Mouse (Mus musculus) stomach, postnatal 0 days (tissue): ENCODE measurements around the gene Atp6v1a.

ENCODE experiments used
- CTCF ChIP-seq: IDR thresholded peaks from 2 replicates; pipeline ENCODE4 v1.5.1; 2016; ENCODE audit warnings: antibody characterized with exemption, low read depth, mild to moderate bottlenecking, moderate library complexity
- EP300 ChIP-seq: optimal IDR thresholded peaks from 2 replicates; pipeline ENCODE3; 2016; ENCODE audit warnings: antibody characterized with exemption

DNA sequence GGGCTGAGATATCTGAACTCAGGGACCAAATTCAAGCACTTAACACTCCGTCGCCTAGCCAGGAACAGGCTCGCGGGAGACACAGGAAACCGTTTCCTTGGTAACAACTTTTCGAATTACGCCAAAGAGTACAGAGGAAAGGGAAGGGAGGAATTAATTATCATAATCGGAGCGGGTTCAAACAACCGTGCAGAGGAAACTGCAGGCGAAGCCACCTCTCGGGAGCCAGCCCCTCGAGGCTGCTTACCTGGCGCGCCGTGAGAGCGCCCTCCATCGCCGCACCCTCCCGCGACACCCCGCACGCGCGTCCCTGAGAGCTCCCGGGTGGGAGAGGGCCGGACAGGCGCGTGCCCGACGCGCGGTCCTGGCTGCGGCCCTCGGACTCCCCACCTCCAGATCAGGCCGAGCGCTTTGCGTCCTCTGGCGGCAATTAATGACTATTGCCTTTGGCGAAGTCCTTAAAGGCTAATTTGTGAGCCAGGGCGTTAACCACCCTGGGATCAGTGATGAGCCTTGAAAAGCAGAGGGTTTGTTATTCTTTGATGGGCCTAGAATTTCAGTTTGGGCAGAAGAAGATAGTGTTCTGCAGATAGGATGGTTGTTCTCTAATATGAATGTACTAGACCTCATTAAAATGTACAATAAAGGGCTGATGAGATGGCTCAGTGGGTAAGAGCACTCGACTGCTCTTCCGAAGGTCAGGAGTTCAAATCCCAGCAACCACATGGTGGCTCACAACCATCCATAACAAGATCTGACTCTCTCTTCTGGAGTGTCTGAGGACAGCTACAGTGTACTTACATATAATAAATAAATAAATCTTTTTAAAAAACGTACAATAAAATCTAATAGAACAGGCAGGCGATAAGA is 76.2 kb downstream of the Atp6v1a start, which contains the start of gene Gramd1c:
- TF ChIP-seq CTCF, result peak; percentile 93
- no peak for TF ChIP-seq EP300
